Mouse (Mus musculus): Measurements from ENCODE around the gene Slc43a3.
"Not testable (repeated sequence)": the region's sequence is repeated elsewhere in the genome, so short reads cannot be mapped to it uniquely, and the experiment has no call there.

DNA sequence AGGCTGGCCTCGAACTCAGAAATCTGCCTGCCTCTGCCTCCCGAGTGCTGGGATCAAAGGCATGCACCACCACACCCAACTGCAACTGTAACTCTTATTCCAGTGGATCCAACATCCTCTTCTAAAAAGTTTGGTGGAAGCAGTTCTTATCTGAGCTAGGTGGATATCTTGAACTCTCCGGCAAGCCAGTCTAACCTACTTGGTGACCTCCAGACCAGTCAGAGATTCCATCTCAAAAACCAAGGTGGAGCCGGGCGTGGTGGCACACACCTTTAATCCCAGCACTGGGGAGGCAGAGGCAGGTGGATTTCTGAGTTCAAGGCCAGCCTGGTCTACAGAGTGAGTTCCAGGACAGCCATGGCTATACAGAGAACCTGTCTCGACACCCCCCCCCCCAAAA, 39.7 kb upstream of the Slc43a3 start:
- not testable (repeated sequence) for TF ChIP-seq CTCF (IDR thresholded peaks at IDR 0.05); POLR2A (IDR thresholded peaks at IDR 0.05; ENCODE audit: insufficient read depth, low read depth, low read length); EP300 (IDR thresholded peaks at IDR 0.05; ENCODE audit: insufficient read depth, low read depth, low read length)
